Comparison of ENCODE assay signal across 8 mouse cellular contexts in genomic region chr17:5493161-5493771, GRCm38 (mm10). TPM values are rescaled to one million over a fixed set of nuclear protein-coding genes. Genes with fewer than 3 reads are reported as not detected.
DNase-seq lines count a peak whose midpoint lies in the region; ATAC-seq and TF ChIP-seq lines count a peak whose summit lies in the region.

No protein-coding gene starts in this region.

- H3K4me1 ChIP-seq in liver, embryonic 15.5 days (replicated peaks) = peaks cover 49% of the 10 kb centered on the region
- peaks cover 11% of the 10 kb centered on the region; the same call in 1 of the 2 replicates for H3K4me1 ChIP-seq in olfactory bulb, adult 2 months (ENCODE audit: control insufficient read depth, insufficient read depth, low read length)

- TF ChIP-seq CTCF in olfactory bulb, adult 2 months (IDR thresholded peaks at IDR 0.05; ENCODE audit: insufficient read depth, low read depth, low read length) = 0 out of 2 replicates have a peak, but pooled peaks have one; percentile 5

- H3K9me3 ChIP-seq in liver, embryonic 15.5 days (replicated peaks) = no peaks in the 10 kb centered on the region

- peak; percentile 45 for DNase-seq in right cerebral cortex, postnatal 14 days
- no peak for DNase-seq in right cerebral cortex, adult 2 months (ENCODE audit: low spot score in 2 of 2)
- DNase-seq in cerebellum, adult 9-11 months = peak; percentile 63
- DNase-seq in gastrocnemius, postnatal 25 days = peak; percentile 21
- peak; percentile 52 for DNase-seq in kidney, adult 18-20 months

- H3K9ac ChIP-seq in liver, embryonic 15.5 days = peak overlapping the region; percentile 95

- peaks cover 24% of the 10 kb centered on the region for H3K36me3 ChIP-seq in liver, embryonic 15.5 days (replicated peaks)

- H3K27me3 ChIP-seq in liver, embryonic 15.5 days = peaks cover 5% of the 10 kb centered on the region; the same call in 1 of the 2 replicates

- peak overlapping the region; percentile 99 for H3K27ac ChIP-seq in liver, embryonic 15.5 days (replicated peaks)
- H3K27ac ChIP-seq in olfactory bulb, adult 2 months (ENCODE audit: insufficient read depth, low read depth, low read length) = peak overlapping the region; percentile 92

- no peak for ATAC-seq in liver, embryonic 15.5 days (ENCODE audit: insufficient read depth)
- no peak for ATAC-seq in megakaryocyte-erythroid progenitor cell, adult 5-6 weeks (replicated peaks; ENCODE audit: low FRiP score, low TSS enrichment, poor library complexity, severe bottlenecking)

- H3K4me2 ChIP-seq in liver, embryonic 15.5 days = peak overlapping the region; percentile 97

- no peak for TF ChIP-seq POLR2A in olfactory bulb, adult 2 months (IDR thresholded peaks at IDR 0.05; ENCODE audit: insufficient read depth, low read depth, low read length)

- 1% methylated on average over 53 of the region's 53 CpGs for WGBS in liver, embryonic 15.5 days (ENCODE audit: insufficient replicate concordance)
- 1% methylated on average over 53 of the region's 53 CpGs for WGBS in olfactory bulb, adult 2 months

- H3K4me3 ChIP-seq in liver, embryonic 15.5 days (replicated peaks) = peak overlapping the region; percentile 87
- peak overlapping the region; percentile 87 for H3K4me3 ChIP-seq in olfactory bulb, adult 2 months (ENCODE audit: insufficient read depth, low read depth, low read length)

RNA-seq across cellular contexts. Expression of gene Zdhhc14, which starts 0.9 kb away (rescaled TPM):
- total RNA-seq in gastrocnemius, postnatal 25 days (2021) = 1 to 10 TPM; 2.8 to 3.1 TPM
- polyA plus RNA-seq in liver, embryonic 15.5 days (2015; fragmentation: Nextera tagmentation; extraction: Ambion mirVana) = 6.9 and 8.8 TPM in 2 replicates
- not detected in 2 replicates for polyA plus RNA-seq in olfactory bulb, adult 2 months (2012; ENCODE audit: insufficient read depth, insufficient read length, low replicate concordance, missing spikeins)
- total RNA-seq in megakaryocyte-erythroid progenitor cell, adult 5-6 weeks (2014; fragmentation: Nextera tagmentation) = 17.2 and 19.2 TPM in 2 replicates
- 7.0 and 9.8 TPM in 2 replicates for total RNA-seq in megakaryocyte-erythroid progenitor cell, adult 5-6 weeks (2017)

RNA-seq across cellular contexts. Expression of gene Tmem242, which starts 53.2 kb away (rescaled TPM):
- 100 to 1,000 TPM; 139 to 141 TPM for total RNA-seq in gastrocnemius, postnatal 25 days (2021)
- polyA plus RNA-seq in liver, embryonic 15.5 days (2015; fragmentation: Nextera tagmentation; extraction: Ambion mirVana) = 34.4 and 38.5 TPM in 2 replicates
- polyA plus RNA-seq in olfactory bulb, adult 2 months (2012; ENCODE audit: insufficient read depth, insufficient read length, low replicate concordance, missing spikeins) = not detected in 2 replicates
- total RNA-seq in megakaryocyte-erythroid progenitor cell, adult 5-6 weeks (2014; fragmentation: Nextera tagmentation) = 39.4 and 43.1 TPM in 2 replicates
- 31.2 and 34.8 TPM in 2 replicates for total RNA-seq in megakaryocyte-erythroid progenitor cell, adult 5-6 weeks (2017)

Comparison
In these comparisons a context has a peak if more than half of its experiments do, and no peak if none do; other contexts are left out.
1. DNase-seq: peak in right cerebral cortex, postnatal 14 days (single experiment), cerebellum, adult 9-11 months (single experiment), gastrocnemius, postnatal 25 days (single experiment) and kidney, adult 18-20 months (single experiment); none in right cerebral cortex, adult 2 months (0 of 2).